Mouse (Mus musculus): Measurements from ENCODE around the gene Gm42742. TPM values are rescaled to one million over a fixed set of nuclear protein-coding genes. Genes with fewer than 3 reads are reported as not detected.

Gm42742 gene
- polyA plus RNA-seq, 1 experiment from 2014 or later = 53.4 TPM

DNA sequence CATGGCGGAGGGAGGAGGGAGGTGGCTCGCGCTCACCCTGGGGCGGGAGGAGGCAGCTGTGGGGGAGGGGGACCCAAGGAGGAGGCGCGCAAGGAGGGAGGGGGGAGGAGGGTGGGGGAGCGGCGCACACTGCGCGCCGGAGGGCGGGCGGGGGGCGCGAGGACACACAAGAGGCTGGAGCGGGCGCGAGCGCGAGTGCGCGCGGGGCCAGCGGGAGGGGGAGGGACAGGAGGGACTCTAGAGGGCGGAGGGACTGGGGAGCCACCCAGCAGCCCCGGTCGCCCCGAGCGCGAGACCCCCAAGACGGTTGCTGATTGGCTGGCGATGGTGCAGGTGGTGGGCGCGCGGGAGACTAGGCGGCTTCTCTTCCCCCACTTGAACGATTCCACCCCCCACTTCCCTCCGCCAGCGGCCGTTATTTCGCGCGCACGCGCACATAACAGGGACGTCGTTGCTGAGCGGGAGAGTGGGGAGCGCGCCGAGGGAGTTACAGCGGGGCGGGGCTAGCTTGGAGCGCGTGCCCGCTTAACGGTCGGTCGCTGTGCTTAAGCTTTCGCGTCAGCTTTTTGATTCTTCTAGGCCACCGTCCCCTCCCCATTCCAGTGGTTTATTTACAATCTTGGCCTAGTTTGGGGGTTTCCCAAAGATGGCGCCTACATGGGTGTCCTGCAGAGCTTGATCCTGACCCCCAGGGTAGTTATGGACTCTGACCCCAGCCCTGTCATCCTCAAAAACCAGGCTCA lies 6.3 kb upstream of the Gm42742 start, which contains the start of gene Maz:
Gene Maz, minus strand, starts transcription at position 54 of the 743 bp plus-strand sequence.
- H3K4me3 ChIP-seq (replicated peaks; ENCODE audit: low read depth, low read length) = peak within 1 kb of the TSS; percentile 95
- peaks cover 30% of the 10 kb centered on the region for H3K36me3 ChIP-seq (ENCODE audit: control insufficient read depth, insufficient read depth, low read length)
- H3K27me3 ChIP-seq (ENCODE audit: control insufficient read depth, insufficient read depth, low read length) = no peaks in the 10 kb centered on the region
- H3K9ac ChIP-seq (replicated peaks; ENCODE audit: low read length) = peak within 1 kb of the TSS; percentile 99
- peak within 1 kb of the TSS; percentile 91 for H3K4me2 ChIP-seq (ENCODE audit: low read length)
- H3K9me3 ChIP-seq (ENCODE audit: control insufficient read depth, low read length) = no peaks in the 10 kb centered on the region
- H3K4me1 ChIP-seq (ENCODE audit: control insufficient read depth, insufficient read depth, low read length) = peaks cover 28% of the 10 kb centered on the region
- WGBS = under 1% methylated on average over 57 of the region's 63 CpGs
- ATAC-seq (ENCODE audit: low FRiP score, low TSS enrichment) (peak; percentile 93), DNase-seq (peak; percentile 100)
- H3K27ac ChIP-seq (replicated peaks; ENCODE audit: low read depth, low read length) = peak within 1 kb of the TSS; percentile 100

DNA sequence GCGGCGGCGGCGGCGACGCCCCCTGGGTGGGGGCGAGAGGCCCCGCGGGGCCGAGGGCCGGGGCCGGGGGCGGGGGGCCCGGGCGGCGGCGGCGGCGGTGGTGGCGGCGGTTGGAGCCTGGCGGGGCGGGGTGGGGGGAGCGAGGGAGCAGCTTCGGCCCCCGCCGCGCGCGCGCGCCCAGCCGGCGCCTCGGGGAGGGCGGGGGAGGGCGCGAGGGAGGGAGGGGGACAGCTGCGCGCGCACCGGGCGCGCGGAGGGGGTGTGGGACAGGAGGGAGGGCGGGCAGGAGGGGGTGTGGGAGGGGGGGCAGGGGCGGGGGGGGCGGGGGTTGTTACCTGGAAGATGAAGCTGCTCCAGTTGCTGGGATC lies 5.7 kb upstream of the Gm42742 start:
- H3K36me3 ChIP-seq (ENCODE audit: control insufficient read depth, insufficient read depth, low read length) = peaks cover 35% of the 10 kb centered on the region
- H3K27ac ChIP-seq (replicated peaks; ENCODE audit: low read depth, low read length) = peak overlapping the region; percentile 100
- ATAC-seq (ENCODE audit: low FRiP score, low TSS enrichment) = no peak; the same call in 1 of the 2 replicates
- H3K4me1 ChIP-seq (ENCODE audit: control insufficient read depth, insufficient read depth, low read length) = peaks cover 30% of the 10 kb centered on the region
- H3K9ac ChIP-seq (replicated peaks; ENCODE audit: low read length) = peak overlapping the region; percentile 99
- no peaks in the 10 kb centered on the region for H3K27me3 ChIP-seq (ENCODE audit: control insufficient read depth, insufficient read depth, low read length)
- whole genome bisulfite sequencing = 6% methylated on average over 6 of the region's 48 CpGs
- peak overlapping the region; percentile 95 for H3K4me3 ChIP-seq (replicated peaks; ENCODE audit: low read depth, low read length)
- DNase-seq = no peak
- peak overlapping the region; percentile 91 for H3K4me2 ChIP-seq (ENCODE audit: low read length)
- H3K9me3 ChIP-seq (ENCODE audit: control insufficient read depth, low read length) = no peaks in the 10 kb centered on the region

GRCm38 (mm10) chr7:127026161-127026600 lies 5.3 kb upstream of the Gm42742 start:
- peak overlapping the region; percentile 99 for H3K9ac ChIP-seq (replicated peaks; ENCODE audit: low read length)
- peak overlapping the region; percentile 91 for H3K4me2 ChIP-seq (ENCODE audit: low read length)
- H3K27me3 ChIP-seq (ENCODE audit: control insufficient read depth, insufficient read depth, low read length) = no peaks in the 10 kb centered on the region
- DNase-seq (no peak), ATAC-seq (ENCODE audit: low FRiP score, low TSS enrichment) (peak; percentile 27)
- peaks cover 34% of the 10 kb centered on the region for H3K4me1 ChIP-seq (ENCODE audit: control insufficient read depth, insufficient read depth, low read length)
- peaks cover 35% of the 10 kb centered on the region for H3K36me3 ChIP-seq (ENCODE audit: control insufficient read depth, insufficient read depth, low read length)
- H3K9me3 ChIP-seq (ENCODE audit: control insufficient read depth, low read length) = no peaks in the 10 kb centered on the region
- WGBS = 0% methylated on average over 36 of the region's 48 CpGs
- peak overlapping the region; percentile 100 for H3K27ac ChIP-seq (replicated peaks; ENCODE audit: low read depth, low read length)
- H3K4me3 ChIP-seq (replicated peaks; ENCODE audit: low read depth, low read length) = peak overlapping the region; percentile 95

DNA sequence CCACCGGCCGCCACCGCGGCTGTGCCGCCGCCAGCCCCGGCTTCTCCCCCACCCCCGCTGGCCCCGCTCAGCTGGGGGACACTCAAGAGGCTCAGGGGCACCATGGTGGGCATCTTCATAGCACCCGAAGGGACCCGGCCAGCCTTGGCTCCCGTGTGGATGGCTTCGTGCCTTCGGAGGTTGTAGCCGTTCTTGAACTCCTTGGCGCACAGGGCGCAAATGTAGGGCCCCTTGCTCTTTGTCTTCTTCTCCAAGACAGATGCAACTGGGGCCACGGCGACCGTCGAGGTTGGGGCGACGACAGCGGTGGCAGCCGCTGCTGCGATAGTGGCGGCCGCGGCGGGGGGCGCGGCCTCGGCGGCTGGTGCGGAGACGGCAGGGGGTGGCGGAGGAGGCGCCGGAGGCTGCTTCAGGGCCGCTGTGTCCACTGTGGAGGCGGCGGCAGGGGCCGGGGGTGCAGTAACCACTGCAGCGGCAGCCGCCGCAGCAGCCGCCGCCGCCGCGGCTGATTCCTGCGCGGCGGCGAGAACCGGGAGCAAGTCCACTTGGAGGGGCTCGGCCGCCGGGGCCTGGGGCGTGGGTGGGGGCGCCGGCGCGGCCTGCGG lies 4.8 kb upstream of the Gm42742 start:
- no peaks in the 10 kb centered on the region for H3K9me3 ChIP-seq (ENCODE audit: control insufficient read depth, low read length)
- peak; percentile 72 for DNase-seq
- peak overlapping the region; percentile 100 for H3K27ac ChIP-seq (replicated peaks; ENCODE audit: low read depth, low read length)
- peak overlapping the region; percentile 95 for H3K4me3 ChIP-seq (replicated peaks; ENCODE audit: low read depth, low read length)
- peaks cover 36% of the 10 kb centered on the region for H3K4me1 ChIP-seq (ENCODE audit: control insufficient read depth, insufficient read depth, low read length)
- under 1% methylated on average over 62 of the region's 65 CpGs for WGBS
- H3K27me3 ChIP-seq (ENCODE audit: control insufficient read depth, insufficient read depth, low read length) = no peaks in the 10 kb centered on the region
- no peak for ATAC-seq (ENCODE audit: low FRiP score, low TSS enrichment)
- peak overlapping the region; percentile 91 for H3K4me2 ChIP-seq (ENCODE audit: low read length)
- H3K36me3 ChIP-seq (ENCODE audit: control insufficient read depth, insufficient read depth, low read length) = peaks cover 35% of the 10 kb centered on the region
- H3K9ac ChIP-seq (replicated peaks; ENCODE audit: low read length) = peak overlapping the region; percentile 99

- Histone ChIP-seq H3K36me3 (ENCODE audit: control insufficient read depth, insufficient read depth, low read length) (peaks cover 31% of the 10 kb centered on the region), H3K4me1 (ENCODE audit: control insufficient read depth, insufficient read depth, low read length) (peaks cover 43% of the 10 kb centered on the region), H3K4me3 (replicated peaks; ENCODE audit: low read depth, low read length) (peak overlapping the region; percentile 95), H3K9ac (replicated peaks; ENCODE audit: low read length) (peak overlapping the region; percentile 99), H3K27me3 (ENCODE audit: control insufficient read depth, insufficient read depth, low read length) (no peaks in the 10 kb centered on the region), H3K27ac (replicated peaks; ENCODE audit: low read depth, low read length) (peak overlapping the region; percentile 100), H3K4me2 (ENCODE audit: low read length) (peak overlapping the region; percentile 91), H3K9me3 (ENCODE audit: control insufficient read depth, low read length) (no peaks in the 10 kb centered on the region)
- DNase-seq (peak; percentile 88), ATAC-seq (ENCODE audit: low FRiP score, low TSS enrichment) (peak; percentile 14; the same call in 1 of the 2 replicates)
- under 1% methylated on average over 30 of the region's 30 CpGs for WGBS
Observed at GRCm38 (mm10) chr7:127024755-127025555, 4.1 kb upstream of the Gm42742 start.

DNA sequence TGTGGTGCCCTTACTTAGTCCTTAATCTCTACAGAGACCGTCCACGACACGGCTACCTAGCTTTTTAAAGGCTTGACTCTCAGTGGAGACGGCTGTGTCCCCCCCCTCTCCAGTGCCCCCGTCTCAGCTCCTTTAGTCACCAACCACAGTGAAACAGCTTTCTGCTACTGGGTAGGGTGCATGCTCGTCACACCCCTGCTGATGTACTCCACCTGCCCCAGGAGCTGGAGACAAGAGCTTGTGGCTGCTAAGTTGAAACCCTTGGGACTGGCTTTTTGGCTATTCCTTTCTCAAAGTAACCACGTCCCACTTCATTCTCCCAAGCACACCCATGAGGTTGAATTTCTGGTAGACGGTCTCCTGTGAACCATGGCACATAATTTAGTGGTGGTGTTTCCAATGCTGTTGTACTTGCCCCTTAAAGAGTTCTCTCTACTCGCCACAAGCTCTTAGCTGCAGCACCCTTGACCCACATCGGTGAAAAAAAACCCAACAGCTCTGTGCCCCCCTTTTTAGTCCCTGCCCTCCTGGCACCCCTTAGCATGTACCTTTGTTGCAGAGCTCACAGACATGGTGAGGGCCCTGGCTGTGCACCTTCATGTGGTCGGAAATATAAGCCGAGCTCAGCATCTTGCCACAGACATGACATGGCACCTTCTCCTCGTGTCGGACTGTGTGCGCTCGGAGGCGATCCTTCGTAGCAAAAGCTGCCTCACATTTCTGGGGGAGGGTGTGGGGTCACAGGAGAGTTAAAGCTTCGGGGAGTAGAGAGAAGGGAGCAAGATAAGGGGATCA lies 3.2 kb upstream of the Gm42742 start:
- ATAC-seq (ENCODE audit: low FRiP score, low TSS enrichment) = no peak
- no peaks in the 10 kb centered on the region for H3K27me3 ChIP-seq (ENCODE audit: control insufficient read depth, insufficient read depth, low read length)
- peak overlapping the region; percentile 95 for H3K4me3 ChIP-seq (replicated peaks; ENCODE audit: low read depth, low read length)
- DNase-seq = no peak
- peak overlapping the region; percentile 91 for H3K4me2 ChIP-seq (ENCODE audit: low read length)
- peaks cover 50% of the 10 kb centered on the region for H3K4me1 ChIP-seq (ENCODE audit: control insufficient read depth, insufficient read depth, low read length)
- WGBS = 14% methylated on average over 19 of the region's 19 CpGs
- H3K27ac ChIP-seq (replicated peaks; ENCODE audit: low read depth, low read length) = peak overlapping the region; percentile 100
- H3K9me3 ChIP-seq (ENCODE audit: control insufficient read depth, low read length) = no peaks in the 10 kb centered on the region
- peaks cover 31% of the 10 kb centered on the region for H3K36me3 ChIP-seq (ENCODE audit: control insufficient read depth, insufficient read depth, low read length)
- H3K9ac ChIP-seq (replicated peaks; ENCODE audit: low read length) = peak overlapping the region; percentile 99

- Histone ChIP-seq H3K4me1 (ENCODE audit: control insufficient read depth, insufficient read depth, low read length) (peaks cover 52% of the 10 kb centered on the region), H3K36me3 (ENCODE audit: control insufficient read depth, insufficient read depth, low read length) (peaks cover 31% of the 10 kb centered on the region), H3K4me2 (ENCODE audit: low read length) (peak overlapping the region; percentile 91), H3K9ac (replicated peaks; ENCODE audit: low read length) (peak overlapping the region; percentile 99; the same call in 1 of the 2 replicates), H3K4me3 (replicated peaks; ENCODE audit: low read depth, low read length) (peak overlapping the region; percentile 95), H3K27ac (replicated peaks; ENCODE audit: low read depth, low read length) (peak overlapping the region; percentile 100; the same call in 1 of the 2 replicates), H3K9me3 (ENCODE audit: control insufficient read depth, low read length) (no peaks in the 10 kb centered on the region), H3K27me3 (ENCODE audit: control insufficient read depth, insufficient read depth, low read length) (no peaks in the 10 kb centered on the region)
- DNase-seq (peak; percentile 27), ATAC-seq (ENCODE audit: low FRiP score, low TSS enrichment) (no peak)
- 67% methylated on average over 13 of the region's 13 CpGs for WGBS
Observed at GRCm38 (mm10) chr7:127023272-127023691, 2.4 kb upstream of the Gm42742 start.
